Mouse (Mus musculus): ENCODE data around the gene Swt1.

DNA sequence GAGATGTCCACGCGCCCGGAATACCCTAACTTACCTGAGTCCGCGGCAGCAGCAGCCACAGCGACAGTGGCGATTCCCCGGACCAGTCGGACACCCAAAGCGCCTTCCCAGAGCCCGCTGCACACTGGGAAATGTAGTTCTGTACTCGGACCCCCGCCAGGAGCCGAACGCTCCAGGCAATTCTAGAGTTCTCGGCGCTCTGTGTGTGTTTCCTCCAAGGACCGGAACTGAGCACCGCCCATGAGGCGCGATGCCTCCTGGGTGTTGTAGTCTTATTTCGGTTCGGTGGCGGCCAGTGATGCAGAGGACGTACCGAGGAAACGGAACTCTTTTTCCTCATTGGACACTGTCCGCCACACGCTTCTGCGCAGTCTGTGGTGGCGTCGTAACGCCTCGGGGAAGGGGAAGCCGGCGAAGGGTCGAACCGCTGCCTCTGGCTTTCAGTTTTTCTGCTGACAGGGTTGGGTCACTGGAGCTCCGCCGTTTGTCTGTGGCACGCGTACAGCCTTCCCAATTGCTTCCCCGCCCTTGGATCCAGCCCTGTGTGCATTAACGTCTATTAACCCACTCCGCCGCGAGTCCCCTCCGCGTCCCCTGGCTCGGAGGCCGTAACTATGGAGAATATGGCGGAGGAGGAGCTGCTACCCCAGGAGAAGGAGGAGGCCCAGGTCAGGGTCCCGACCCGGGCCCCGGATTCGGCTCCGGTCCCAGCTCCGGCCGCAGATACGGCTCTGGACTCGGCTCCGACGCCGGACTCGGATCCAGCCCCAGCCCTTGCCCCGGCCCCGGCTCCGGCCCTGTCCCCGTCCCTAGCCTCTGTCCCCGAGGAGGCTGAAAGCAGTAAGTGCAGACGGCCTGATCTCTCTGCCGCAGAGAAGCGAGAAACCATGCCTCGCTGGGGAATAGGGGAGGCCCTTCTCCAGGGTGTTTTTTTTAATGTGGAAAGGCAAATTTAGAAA, at the start of gene Swt1, which contains the start of gene Trmt1l:
- no peak for TF ChIP-seq CTCF (IDR thresholded peaks at IDR 0.05; ENCODE audit: low read depth)
- no peak for TF ChIP-seq EP300 (optimal IDR thresholded peaks at IDR 0.05)

Measured in stomach, postnatal 0 days (tissue).